Mouse (Mus musculus) urinary bladder, postnatal 4 days (tissue): ENCODE results near the gene Dpm3.

Experiments
- DNase-seq, 2 experiments: peaks; one replicate each; pipeline ENCODE4 v3.0.0; 2021 to 2022; ENCODE audit warnings: low spot score in 2 of 2

Gene Dpm3

GRCm38 (mm10) chr3:89270051-89270755, 11.0 kb downstream of the Dpm3 start, which contains the start of gene Slc50a1:
TSS of gene Slc50a1 (minus strand) at chr3:89270570.
- peak; percentile 82 to 89 for DNase-seq

- DNase-seq, result no peak
Measured at GRCm38 (mm10) chr3:89270891-89271290, 11.7 kb downstream of the Dpm3 start.

GRCm38 (mm10) chr3:89271760-89272159, 12.6 kb downstream of the Dpm3 start:
- DNase-seq, result no peak

GRCm38 (mm10) chr3:89276061-89276460, 16.9 kb downstream of the Dpm3 start:
- no peak for DNase-seq

- peak in 1 of 2 experiments; percentile 56 for DNase-seq
Measured at GRCm38 (mm10) chr3:89277281-89278021, 18.3 kb downstream of the Dpm3 start.

- DNase-seq, result no peak
Measured at GRCm38 (mm10) chr3:89278107-89278506, 18.9 kb downstream of the Dpm3 start.

GRCm38 (mm10) chr3:89278643-89279042, 19.5 kb downstream of the Dpm3 start:
- DNase-seq, result no peak

- DNase-seq, result peak; percentile 81 to 84
Measured at GRCm38 (mm10) chr3:89279153-89279890, 20.2 kb downstream of the Dpm3 start.

GRCm38 (mm10) chr3:89280050-89280605, 21.0 kb downstream of the Dpm3 start:
- DNase-seq, result no peak

- peak; percentile 68 to 69 for DNase-seq
Measured at GRCm38 (mm10) chr3:89280606-89281511, 21.7 kb downstream of the Dpm3 start, which contains the start of gene Efna1. TSS of gene Efna1 (minus strand) at chr3:89281142.

GRCm38 (mm10) chr3:89281579-89282290, 22.6 kb downstream of the Dpm3 start:
- peak; percentile 74 to 85 for DNase-seq

GRCm38 (mm10) chr3:89282291-89282643, 23.1 kb downstream of the Dpm3 start:
- no peak for DNase-seq

- DNase-seq, result no peak
Measured at GRCm38 (mm10) chr3:89284261-89284660, 25.1 kb downstream of the Dpm3 start.

GRCm38 (mm10) chr3:89285526-89285925, 26.4 kb downstream of the Dpm3 start:
- DNase-seq, result no peak

GRCm38 (mm10) chr3:89287286-89287685, 28.1 kb downstream of the Dpm3 start:
- DNase-seq, result no peak

GRCm38 (mm10) chr3:89288503-89288928, 29.4 kb downstream of the Dpm3 start:
- no peak for DNase-seq

GRCm38 (mm10) chr3:89291874-89292273, 32.7 kb downstream of the Dpm3 start:
- DNase-seq, result no peak

- DNase-seq, result no peak
Measured at GRCm38 (mm10) chr3:89292303-89292702, 33.1 kb downstream of the Dpm3 start.

GRCm38 (mm10) chr3:89293247-89293918, 34.2 kb downstream of the Dpm3 start:
- DNase-seq, result no peak

GRCm38 (mm10) chr3:89294195-89294594, 35.0 kb downstream of the Dpm3 start:
- no peak for DNase-seq
